Mouse (Mus musculus): ENCODE measurements around the gene Pygo1. TPM values are rescaled to one million over a fixed set of nuclear protein-coding genes. Genes with fewer than 3 reads are reported as not detected.

Pygo1 gene
- total RNA-seq, 4 experiments from 2014 or later = 12.9 to 16.4 (median 14.2) TPM

DNA sequence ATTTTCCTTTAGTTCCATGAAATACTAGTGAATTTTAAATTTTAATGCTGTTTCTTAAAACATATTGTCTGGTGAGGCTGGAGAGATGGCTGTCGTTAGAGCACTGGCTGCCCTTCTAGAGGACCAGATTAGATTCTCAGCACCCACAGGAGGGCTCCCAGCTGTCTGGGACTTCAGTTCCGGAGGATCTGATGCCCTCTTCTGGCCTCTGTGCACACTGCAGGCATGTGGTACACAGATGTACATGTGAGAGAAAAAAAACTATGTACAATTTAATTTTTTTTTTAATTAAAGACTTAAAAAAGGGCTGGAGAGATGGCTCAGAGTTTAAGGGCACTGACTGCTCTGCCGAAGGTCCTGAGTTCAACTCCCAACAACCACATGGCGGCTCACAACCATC is 9.9 kb downstream of the Pygo1 start:
- DNase-seq (ENCODE audit: low spot score) = no peak

- DNase-seq (ENCODE audit: low spot score) = no peak
Measured at GRCm38 (mm10) chr9:72936301-72936700, 10.9 kb downstream of the Pygo1 start.

DNA sequence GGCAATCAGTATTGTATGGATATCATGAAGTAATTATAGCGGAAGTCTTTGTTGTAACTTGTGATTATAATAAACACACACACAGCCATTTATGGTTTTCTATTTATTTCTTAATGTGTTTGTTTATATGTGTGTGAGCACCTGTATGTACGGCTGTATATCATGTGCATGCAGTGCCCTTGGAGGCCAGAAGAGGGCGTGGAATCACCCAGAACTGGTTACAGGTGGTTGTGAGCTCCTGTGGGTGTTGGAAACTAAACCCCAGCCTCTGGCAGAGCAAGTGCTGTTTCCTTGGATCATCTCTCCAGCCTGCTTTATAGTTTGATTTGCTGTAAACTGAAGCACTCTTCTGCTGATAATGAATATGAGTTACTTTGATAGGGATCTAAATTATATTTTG is 18.0 kb downstream of the Pygo1 start:
- no peak for DNase-seq (ENCODE audit: low spot score)

DNA sequence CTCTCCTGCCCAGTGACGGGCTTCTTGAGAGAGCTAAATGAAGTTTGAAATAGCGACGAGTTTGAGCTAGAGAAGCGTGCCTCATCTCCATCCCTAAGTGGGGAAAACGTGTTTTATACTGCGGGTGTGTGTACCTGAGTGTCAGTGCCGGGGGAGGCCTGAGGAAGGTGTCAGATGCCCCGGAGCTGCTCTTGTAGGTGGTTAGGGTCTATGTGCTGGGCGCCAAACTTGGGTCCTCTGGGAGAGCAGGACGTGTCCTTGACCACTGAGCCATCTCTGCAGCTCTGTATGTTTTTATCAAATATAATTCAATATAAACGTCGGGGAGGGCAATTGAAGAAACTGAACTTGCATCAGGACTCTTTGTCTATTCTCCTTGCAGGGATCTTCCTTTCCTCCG is 18.8 kb downstream of the Pygo1 start:
- no peak for DNase-seq (ENCODE audit: low spot score)

DNA sequence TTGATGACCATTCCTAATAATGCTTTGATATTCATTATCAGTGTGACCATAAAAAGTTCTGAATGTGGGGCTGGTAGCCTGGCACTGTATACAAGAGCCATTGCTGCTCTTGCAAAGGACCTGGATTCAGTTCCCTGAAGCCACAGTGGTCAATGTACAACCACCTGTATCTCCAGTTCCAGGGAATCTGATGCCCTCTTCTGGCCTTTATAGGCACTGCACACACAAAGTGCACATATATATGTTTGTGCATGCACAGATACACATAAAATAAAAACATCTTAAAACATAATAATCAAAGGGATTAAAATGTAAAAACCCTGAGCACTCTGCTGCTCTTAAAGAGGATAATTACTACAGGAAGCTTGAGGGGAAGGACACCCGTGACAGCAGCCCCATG is 21.6 kb downstream of the Pygo1 start:
- no peak for DNase-seq (ENCODE audit: low spot score)

GRCm38 (mm10) chr9:72949572-72949971 is 24.1 kb downstream of the Pygo1 start:
- no peak for DNase-seq (ENCODE audit: low spot score)

- DNase-seq (ENCODE audit: low spot score) = no peak
Measured at GRCm38 (mm10) chr9:72954746-72955145, 29.3 kb downstream of the Pygo1 start.

DNA sequence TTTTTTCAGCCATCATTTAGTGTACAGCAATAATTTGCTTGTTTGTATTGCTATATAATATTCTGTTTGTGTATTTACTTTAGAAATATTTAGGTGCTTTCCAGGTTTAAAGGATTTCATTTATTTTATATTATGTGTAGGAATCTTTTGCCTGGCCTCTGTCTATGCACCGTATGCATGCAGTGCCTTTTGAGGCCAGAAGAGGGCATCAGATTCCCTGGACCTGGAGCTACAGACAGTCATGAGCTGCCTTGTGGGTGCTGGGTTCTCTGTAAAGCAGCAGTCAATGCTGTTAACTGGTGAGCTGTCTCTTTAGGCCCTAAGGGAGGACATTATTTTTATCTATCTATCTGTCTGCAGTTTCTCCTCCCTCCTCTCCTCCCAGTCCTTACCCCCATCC is 30.1 kb downstream of the Pygo1 start:
- no peak for DNase-seq (ENCODE audit: low spot score)

DNA sequence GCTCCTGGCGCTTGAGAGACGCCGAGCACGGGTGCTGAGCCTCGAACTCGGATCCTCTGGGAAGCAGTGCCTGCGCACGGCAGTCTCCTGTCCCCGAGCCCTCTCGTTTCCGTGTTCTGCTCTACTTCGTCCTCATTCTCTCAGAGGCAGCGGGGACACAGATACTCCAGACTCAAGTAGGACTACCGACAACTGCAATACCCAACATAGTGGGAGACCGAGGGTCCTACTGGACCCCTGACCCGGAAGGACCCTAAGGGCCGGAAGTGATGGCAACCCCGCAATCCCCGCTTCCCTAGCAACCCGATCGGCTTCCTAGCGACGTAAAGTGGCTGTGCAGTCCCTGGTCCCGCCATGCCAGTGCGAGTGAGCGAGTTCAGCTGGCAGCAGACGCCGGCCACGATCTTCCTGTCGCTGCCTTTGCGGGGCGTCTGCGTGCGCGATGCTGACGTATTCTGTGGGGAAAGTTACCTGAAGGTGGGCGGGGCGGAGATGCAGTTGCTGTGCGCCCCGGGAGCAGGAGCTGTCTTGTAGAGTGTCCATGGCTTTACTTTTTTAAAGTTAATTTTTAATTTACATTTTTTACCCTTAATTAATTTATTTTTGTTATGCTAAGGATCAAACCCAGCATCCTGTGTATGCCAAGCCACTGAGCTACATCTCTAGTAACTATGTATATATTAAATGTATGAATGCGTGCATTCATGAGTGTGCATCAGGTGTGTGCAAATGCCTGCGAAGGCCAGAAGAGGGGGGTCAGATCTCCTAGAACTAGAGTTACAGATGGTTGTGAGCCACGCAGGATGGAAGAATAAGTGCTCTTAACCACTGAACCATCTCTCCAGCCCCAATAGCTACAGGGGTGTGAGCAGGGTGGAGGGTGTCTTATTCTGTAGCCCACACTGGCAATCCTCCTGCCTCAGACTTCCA is 33.3 kb downstream of the Pygo1 start, which contains the start of the genes Dyx1c1 and Gm44503:
Gene Dyx1c1, plus strand, starts transcription at position 265 of the 930 bp plus-strand sequence.
Gene Gm44503, plus strand, starts transcription at position 332 of the 930 bp plus-strand sequence.
- DNase-seq (ENCODE audit: low spot score) = peak; percentile 45

DNA sequence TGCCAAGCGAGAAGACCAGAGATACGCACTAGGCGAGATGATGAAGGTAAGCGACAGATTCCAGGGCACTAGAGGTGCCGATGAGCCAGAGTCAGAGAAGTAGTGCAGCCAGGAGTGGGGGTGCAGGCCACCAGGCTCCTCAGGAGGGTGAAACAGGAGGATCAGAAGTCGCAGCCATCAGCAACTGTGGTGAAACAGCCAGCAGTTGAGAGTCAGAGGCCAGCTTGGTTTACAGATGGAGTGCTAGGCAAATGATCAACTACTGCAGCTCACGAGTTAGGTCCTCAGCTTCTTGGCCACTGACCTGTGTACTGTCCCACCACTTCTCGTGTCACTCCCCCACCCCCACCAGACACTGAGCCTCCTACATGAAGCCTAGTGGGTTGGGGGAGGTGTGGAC is 35.9 kb downstream of the Pygo1 start:
- DNase-seq (ENCODE audit: low spot score) = no peak

GRCm38 (mm10) chr9:72961959-72962358 is 36.5 kb downstream of the Pygo1 start:
- no peak for DNase-seq (ENCODE audit: low spot score)

GRCm38 (mm10) chr9:72968349-72969061 is 43.1 kb downstream of the Pygo1 start:
- DNase-seq (ENCODE audit: low spot score) = peak; percentile 41

DNA sequence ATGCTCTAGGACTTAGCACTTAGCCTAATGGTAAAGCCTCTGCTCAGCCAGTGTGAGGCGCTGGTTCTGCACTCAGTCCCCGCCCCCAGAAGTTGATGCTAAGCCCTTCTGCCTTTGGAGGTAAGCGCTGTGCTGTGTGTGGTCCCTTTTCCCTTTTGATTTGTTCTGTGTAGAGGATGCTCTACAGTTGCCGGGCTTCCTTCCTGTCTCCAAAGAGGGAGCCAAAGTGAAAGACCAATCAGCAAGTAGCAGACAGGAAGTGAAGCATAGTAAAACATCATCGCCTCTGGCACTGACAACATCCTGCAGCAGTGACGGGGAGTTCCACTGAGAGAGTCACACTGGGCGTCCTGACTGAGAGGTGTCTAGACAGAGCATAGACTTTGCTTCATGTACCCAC is 44.4 kb downstream of the Pygo1 start:
- DNase-seq (ENCODE audit: low spot score) = peak; percentile 44

DNA sequence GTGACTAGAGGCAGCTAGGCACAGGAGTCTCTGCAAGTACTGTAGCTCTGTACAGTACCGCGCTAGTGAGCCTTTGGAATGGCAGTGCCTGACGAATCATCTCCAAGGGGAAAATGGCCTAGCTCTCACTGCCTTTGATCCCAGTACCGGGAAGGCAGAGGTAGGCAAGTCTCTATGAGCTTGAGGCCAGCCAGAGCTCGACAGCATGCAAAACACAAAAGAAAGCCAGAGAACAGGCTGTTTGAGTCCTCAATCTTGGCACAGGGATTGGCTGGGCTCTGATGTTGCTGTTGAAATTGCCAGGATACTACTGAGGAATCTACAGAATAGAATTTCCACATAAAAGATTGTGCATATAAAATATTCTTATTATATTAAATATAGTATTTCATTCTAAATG is 47.0 kb downstream of the Pygo1 start:
- no peak for DNase-seq (ENCODE audit: low spot score)

DNA sequence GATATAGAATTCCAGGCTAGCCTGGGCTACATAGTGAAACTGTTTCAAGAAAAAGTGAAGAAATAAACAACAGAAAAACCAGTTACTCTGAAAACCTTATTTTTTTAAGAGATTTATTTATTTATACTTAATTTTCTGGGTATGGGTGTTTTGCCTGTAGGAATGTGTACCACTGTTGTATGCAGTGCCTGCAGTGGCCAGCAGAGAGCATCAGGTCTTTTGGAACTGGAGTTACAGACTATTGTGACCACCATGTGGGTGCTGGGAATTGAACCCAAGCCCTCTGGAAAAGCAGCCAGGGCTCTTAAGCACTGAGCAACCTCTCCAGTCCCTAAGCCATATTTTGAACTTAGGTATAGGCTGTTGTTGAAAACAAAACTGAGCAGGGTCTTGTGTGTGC is 47.5 kb downstream of the Pygo1 start:
- DNase-seq (ENCODE audit: low spot score) = no peak

- no peak for DNase-seq (ENCODE audit: low spot score)
Measured at GRCm38 (mm10) chr9:72974734-72975133, 49.3 kb downstream of the Pygo1 start.

GRCm38 (mm10) chr9:72975242-72975641 is 49.8 kb downstream of the Pygo1 start:
- no peak for DNase-seq (ENCODE audit: low spot score)

DNA sequence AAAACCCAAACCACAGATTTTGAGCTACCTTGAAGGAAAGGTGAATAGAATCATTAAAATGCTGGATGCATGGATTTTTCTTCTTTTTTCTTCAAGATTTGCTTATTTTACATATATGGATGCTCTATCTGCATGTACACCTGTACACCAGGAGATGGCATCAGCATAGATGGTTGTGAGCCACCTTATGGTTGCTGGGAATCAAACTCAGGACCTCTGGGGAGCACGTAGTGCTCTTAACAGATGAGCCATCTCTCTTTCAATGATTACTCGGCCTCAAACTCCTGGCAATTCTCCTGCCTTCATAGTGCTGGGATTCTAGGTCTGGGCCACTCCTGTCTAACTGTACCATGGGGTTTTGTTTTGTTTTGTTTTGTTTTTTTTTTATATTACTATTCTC is 57.6 kb downstream of the Pygo1 start:
- DNase-seq (ENCODE audit: low spot score) = no peak

DNA sequence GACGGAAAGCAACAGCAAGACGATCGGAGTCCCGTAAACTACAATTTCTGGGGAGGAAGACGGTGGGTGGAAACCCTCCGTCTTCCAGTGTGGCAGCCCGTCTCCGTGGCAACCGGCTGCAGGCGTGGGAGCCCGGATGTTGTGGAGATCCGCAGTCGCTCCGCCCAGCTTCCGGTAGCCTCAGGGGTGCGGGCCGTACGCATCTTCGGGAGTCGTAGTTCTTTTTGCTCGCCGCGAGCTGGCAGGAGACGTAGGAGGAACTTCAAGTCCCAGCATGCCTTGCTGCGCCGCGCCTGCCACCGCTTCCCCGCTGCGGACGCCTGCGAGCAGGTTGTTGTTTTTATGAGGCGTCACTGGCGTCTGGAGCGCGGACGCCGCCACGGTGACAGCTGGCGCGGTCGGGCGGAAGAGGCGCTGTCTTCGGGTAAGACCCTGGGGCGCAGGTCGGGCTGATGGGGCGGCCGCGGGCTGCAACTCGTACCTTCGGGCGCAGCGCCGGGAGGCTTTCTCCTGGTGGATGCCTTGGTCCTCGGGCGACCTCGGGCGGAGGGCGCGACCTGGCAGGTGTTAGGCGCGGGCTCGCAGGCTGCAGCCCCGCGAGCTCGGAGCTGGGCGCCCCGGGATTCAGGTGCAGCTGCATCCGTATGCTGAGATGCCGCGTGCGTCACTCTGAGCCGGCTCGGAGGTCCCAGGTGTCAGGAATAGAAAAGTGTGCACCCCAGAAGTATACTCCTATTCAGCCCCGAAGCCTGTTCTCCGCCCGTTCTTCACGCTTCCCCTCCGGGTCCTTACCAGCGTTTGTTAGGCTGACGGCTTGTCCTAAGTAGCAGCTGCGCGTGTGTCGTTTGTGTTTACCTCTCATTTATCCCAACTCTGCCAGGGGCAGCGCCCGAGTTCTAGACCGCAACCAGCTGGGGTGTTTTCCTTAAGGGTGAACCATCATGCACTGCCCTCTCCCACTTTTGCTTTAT is 60.1 kb downstream of the Pygo1 start, which contains the start of the genes Ccpg1os and Ccpg1:
Gene Ccpg1os, minus strand, starts transcription at position 133 of the 971 bp plus-strand sequence.
Gene Ccpg1, plus strand, starts transcription at position 180 of the 971 bp plus-strand sequence.
- DNase-seq (ENCODE audit: low spot score) = peak; percentile 95

DNA sequence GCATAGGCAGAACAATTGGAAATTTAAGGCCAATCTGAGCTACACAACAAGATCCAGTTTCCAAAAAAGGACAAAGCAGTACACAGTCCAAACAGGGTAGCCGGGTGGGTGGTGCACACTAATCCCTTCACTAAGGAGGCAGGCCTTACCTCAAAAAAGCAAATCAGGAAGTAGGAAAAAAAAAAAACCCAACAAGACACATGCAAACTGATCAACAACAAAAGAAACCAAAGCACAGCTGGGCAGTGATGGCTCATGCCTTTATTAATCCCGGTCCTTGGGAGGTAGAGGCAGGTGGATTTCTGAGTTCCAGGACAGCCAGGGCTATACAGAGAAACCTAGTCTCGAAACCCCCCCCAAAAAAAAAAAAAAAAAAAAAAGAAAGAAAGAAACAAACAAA is 62.3 kb downstream of the Pygo1 start:
- DNase-seq (ENCODE audit: low spot score) = no peak

DNA sequence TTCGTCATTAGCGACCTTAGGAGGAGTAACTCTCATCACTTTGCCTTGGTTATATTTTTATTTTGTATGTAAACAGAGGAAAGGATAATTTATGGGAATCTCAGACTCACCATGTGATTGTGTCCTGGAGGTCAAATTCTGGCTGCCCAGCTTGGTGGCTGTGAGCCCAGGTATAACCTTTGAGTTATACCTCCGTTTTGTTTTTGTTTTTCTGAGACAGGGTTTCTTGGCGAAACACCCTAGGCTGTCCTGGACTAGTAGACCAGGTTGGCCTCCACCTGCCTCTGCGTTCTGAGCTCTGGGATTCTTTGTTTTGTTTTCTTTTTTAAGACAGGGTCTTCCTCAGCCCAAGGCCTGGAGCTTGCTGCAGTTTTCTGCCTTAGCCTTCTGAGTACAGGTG is 63.3 kb downstream of the Pygo1 start:
- DNase-seq (ENCODE audit: low spot score) = no peak

All from heart, adult 8-10 months (tissue).